Mouse (Mus musculus) cerebellum, adult 2 months (tissue): ENCODE data around the gene Adamts16. TPM values are rescaled to one million over a fixed set of nuclear protein-coding genes. Genes with fewer than 3 reads are reported as not detected.

Source experiments
- DNase-seq, 2 experiments: peaks; one replicate each; pipeline ENCODE4 v3.0.0; 2021
- H3K27ac ChIP-seq: fragments of 200-500 bp; 2 replicates; pipeline ENCODE4 v1.5.1; 2012; ENCODE audit warnings: low read length, control low read depth, inconsistent platforms; ENCODE audit not compliant: insufficient read depth
- H3K27me3 ChIP-seq: fragments of 200-500 bp; 2 replicates; pipeline ENCODE4 v1.6.1; 2012; ENCODE audit warnings: inconsistent platforms, mild to moderate bottlenecking, low read length, moderate library complexity; ENCODE audit not compliant: control insufficient read depth, insufficient read depth
- H3K4me1 ChIP-seq: fragments of 200-500 bp; 2 replicates; pipeline ENCODE4 v1.6.1; 2011; ENCODE audit warnings: low read length; ENCODE audit not compliant: control insufficient read depth, insufficient read depth
- H3K4me3 ChIP-seq: fragments of 200-500 bp; replicated peaks from 2 replicates; pipeline ENCODE3; 2011; ENCODE audit warnings: mild to moderate bottlenecking, low read depth, low read length, control low read depth; ENCODE audit not compliant: insufficient read depth
- CTCF ChIP-seq: fragments of 200-500 bp; IDR thresholded peaks from 2 replicates; pipeline ENCODE4 v1.5.1; 2011; ENCODE audit warnings: low read depth, mild to moderate bottlenecking, control low read depth, low read length, moderate library complexity, borderline replicate concordance; ENCODE audit not compliant: insufficient read depth
- POLR2A ChIP-seq: fragments of 200-500 bp; IDR thresholded peaks from 2 replicates; pipeline ENCODE4 v1.6.1; 2011; ENCODE audit warnings: low read length, control low read depth, borderline replicate concordance; ENCODE audit not compliant: insufficient read depth
- WGBS: fragments of 180-500 bp; shearing (Covaris S2); methylation state at CpG from one replicate; pipeline ENCODE4 v1.1.7; 2018; 5-methylcytosine and 5-hydroxymethylcytosine counted together
- polyA plus RNA-seq: library from polyadenylated mRNA; depleted of rRNA; stranded (reverse); fragments of >200 nt; gene quantifications from 2 replicates; pipeline ENCODE4 v1.2.3, GENCODE M21; 2012

Gene Adamts16
- polyA plus RNA-seq, 1 experiment = 6.2 TPM

GRCm38 (mm10) chr13:70794074-70794572 is 47.5 kb downstream of the Adamts16 start:
- WGBS = 45% methylated on average over 8 of the region's 8 CpGs
- H3K27ac ChIP-seq = no peak overlapping the region
- no peaks in the 10 kb centered on the region for H3K27me3 ChIP-seq
- no peak for DNase-seq
- H3K4me1 ChIP-seq = peaks cover 8% of the 10 kb centered on the region; the same call in 1 of the 2 replicates
- H3K4me3 ChIP-seq = no peak overlapping the region
- TF ChIP-seq POLR2A (no peak), CTCF (no peak)

GRCm38 (mm10) chr13:70793660-70794059 is 48.0 kb downstream of the Adamts16 start:
- TF ChIP-seq POLR2A (no peak), CTCF (no peak)
- no peak overlapping the region for H3K27ac ChIP-seq
- H3K27me3 ChIP-seq = no peaks in the 10 kb centered on the region
- H3K4me1 ChIP-seq = peaks cover 11% of the 10 kb centered on the region; the same call in 1 of the 2 replicates
- no peak overlapping the region for H3K4me3 ChIP-seq
- no peak for DNase-seq
- WGBS = 71% methylated on average over 4 of the region's 4 CpGs

GRCm38 (mm10) chr13:70792950-70793349 is 48.7 kb downstream of the Adamts16 start:
- no peak overlapping the region for H3K27ac ChIP-seq
- TF ChIP-seq POLR2A (no peak), CTCF (no peak)
- peaks cover 12% of the 10 kb centered on the region; the same call in 1 of the 2 replicates for H3K4me1 ChIP-seq
- no peaks in the 10 kb centered on the region for H3K27me3 ChIP-seq
- no peak for DNase-seq
- no peak overlapping the region for H3K4me3 ChIP-seq
- WGBS = 81% methylated on average over 7 of the region's 7 CpGs

- TF ChIP-seq CTCF (no peak), POLR2A (no peak)
- Histone ChIP-seq H3K27ac (no peak overlapping the region), H3K4me3 (no peak overlapping the region), H3K4me1 (peaks cover 15% of the 10 kb centered on the region), H3K27me3 (no peaks in the 10 kb centered on the region)
- 46% methylated on average over 1 of the region's 1 CpGs for whole genome bisulfite sequencing
- no peak for DNase-seq
These were observed 51.8 kb downstream of the Adamts16 start for GRCm38 (mm10) chr13:70789806-70790205.

- no peak for TF ChIP-seq POLR2A
- TF ChIP-seq CTCF = no peak
- 2% methylated on average over 1 of the region's 1 CpGs for WGBS
- peak; percentile 63 to 87 for DNase-seq
These were observed 52.6 kb downstream of the Adamts16 start for GRCm38 (mm10) chr13:70789022-70789421.

GRCm38 (mm10) chr13:70785078-70785477 is 56.5 kb downstream of the Adamts16 start:
- Histone ChIP-seq H3K27me3 (no peaks in the 10 kb centered on the region), H3K4me3 (no peak overlapping the region), H3K4me1 (peaks cover 14% of the 10 kb centered on the region), H3K27ac (no peak overlapping the region)
- WGBS = 99% methylated on average over 2 of the region's 2 CpGs
- DNase-seq = no peak
- no peak for TF ChIP-seq POLR2A
- TF ChIP-seq CTCF = no peak

More at GRCm38 (mm10) chr13:70789022-70789421, 52.6 kb downstream of the Adamts16 start:
- no peak overlapping the region for H3K27ac ChIP-seq
- H3K4me1 ChIP-seq = peaks cover 15% of the 10 kb centered on the region
- H3K27me3 ChIP-seq = no peaks in the 10 kb centered on the region
- no peak overlapping the region for H3K4me3 ChIP-seq

GRCm38 (mm10) chr13:70784126-70784525 is 57.5 kb downstream of the Adamts16 start:
- no peaks in the 10 kb centered on the region for H3K27me3 ChIP-seq
- H3K4me3 ChIP-seq = no peak overlapping the region
- 0 out of 2 replicates have a peak overlapping the region, but pooled peaks have one; percentile 8 for H3K27ac ChIP-seq
- peaks cover 7% of the 10 kb centered on the region for H3K4me1 ChIP-seq
- TF ChIP-seq POLR2A (no peak), CTCF (peak; percentile 51)
- WGBS = 8% methylated on average over 5 of the region's 5 CpGs
- peak; percentile 45 to 76 for DNase-seq

GRCm38 (mm10) chr13:70779781-70780180 is 61.8 kb downstream of the Adamts16 start:
- WGBS = 40% methylated on average over 7 of the region's 7 CpGs
- H3K27ac ChIP-seq = no peak overlapping the region
- H3K4me3 ChIP-seq = no peak overlapping the region
- DNase-seq = no peak
- H3K27me3 ChIP-seq = no peaks in the 10 kb centered on the region
- no peaks in the 10 kb centered on the region; the same call in 1 of the 2 replicates for H3K4me1 ChIP-seq
- TF ChIP-seq CTCF (no peak), POLR2A (no peak)
